ENCODE assay signal across 16 mouse cellular contexts in genomic region chr9:89294121-89294520, GRCm38 (mm10).
"Had no signal": no experiment of that assay in that cellular context is flagged by ENCODE, and none has a peak within 500 bp of the region (broad histone marks: within the 10 kb centered on the region; RNA-seq: fewer than 3 reads in every experiment).

No protein-coding gene starts in this region.

- H3K27me3 ChIP-seq: neural tube, embryonic 12.5 days; neural tube, embryonic 13.5 days; neural tube, embryonic 15.5 days; stomach, embryonic 15.5 days had no signal

- H3K4me1 ChIP-seq: neural tube, embryonic 12.5 days; neural tube, embryonic 13.5 days; neural tube, embryonic 15.5 days; stomach, embryonic 15.5 days had no signal

- H3K36me3 ChIP-seq: neural tube, embryonic 12.5 days; neural tube, embryonic 13.5 days; neural tube, embryonic 15.5 days; stomach, embryonic 15.5 days had no signal

- H3K9ac ChIP-seq: neural tube, embryonic 12.5 days; neural tube, embryonic 13.5 days; neural tube, embryonic 15.5 days; stomach, embryonic 15.5 days had no signal

- H3K4me3 ChIP-seq: neural tube, embryonic 12.5 days; neural tube, embryonic 13.5 days; neural tube, embryonic 15.5 days; stomach, embryonic 15.5 days had no signal

- H3K27ac ChIP-seq: neural tube, embryonic 12.5 days; neural tube, embryonic 13.5 days; neural tube, embryonic 15.5 days; stomach, embryonic 15.5 days; stomach, postnatal 0 days had no signal

- DNase-seq: retina, postnatal 1 day; right cerebral cortex, adult 18-20 months; right cerebral cortex, postnatal 14 days; right cerebral cortex, postnatal 25 days; right cerebral cortex, postnatal 4 days; spleen, adult 18-20 months; thymus, adult 18-20 months; thymus, adult 2 months; thymus, postnatal 25 days; thymus, postnatal 36 days; thymus, postnatal 4 days had no signal

- H3K4me2 ChIP-seq: neural tube, embryonic 12.5 days; neural tube, embryonic 13.5 days; neural tube, embryonic 15.5 days; stomach, embryonic 15.5 days had no signal

- H3K9me3 ChIP-seq: neural tube, embryonic 12.5 days; neural tube, embryonic 13.5 days; neural tube, embryonic 15.5 days; stomach, embryonic 15.5 days had no signal
